Mouse (Mus musculus) G1E (cell line): ENCODE results near the gene Prdm8.

Experiments used
- CTCF ChIP-seq: IDR thresholded peaks from 2 replicates; pipeline ENCODE4 v1.5.1; 2012; ENCODE audit warnings: low read depth, low read length, inconsistent platforms, mixed read lengths
- GATA1 ChIP-seq: IDR thresholded peaks from 2 replicates; pipeline ENCODE4 v1.6.1; 2012; ENCODE audit warnings: borderline replicate concordance, low read length, inconsistent platforms, mixed read lengths

DNA sequence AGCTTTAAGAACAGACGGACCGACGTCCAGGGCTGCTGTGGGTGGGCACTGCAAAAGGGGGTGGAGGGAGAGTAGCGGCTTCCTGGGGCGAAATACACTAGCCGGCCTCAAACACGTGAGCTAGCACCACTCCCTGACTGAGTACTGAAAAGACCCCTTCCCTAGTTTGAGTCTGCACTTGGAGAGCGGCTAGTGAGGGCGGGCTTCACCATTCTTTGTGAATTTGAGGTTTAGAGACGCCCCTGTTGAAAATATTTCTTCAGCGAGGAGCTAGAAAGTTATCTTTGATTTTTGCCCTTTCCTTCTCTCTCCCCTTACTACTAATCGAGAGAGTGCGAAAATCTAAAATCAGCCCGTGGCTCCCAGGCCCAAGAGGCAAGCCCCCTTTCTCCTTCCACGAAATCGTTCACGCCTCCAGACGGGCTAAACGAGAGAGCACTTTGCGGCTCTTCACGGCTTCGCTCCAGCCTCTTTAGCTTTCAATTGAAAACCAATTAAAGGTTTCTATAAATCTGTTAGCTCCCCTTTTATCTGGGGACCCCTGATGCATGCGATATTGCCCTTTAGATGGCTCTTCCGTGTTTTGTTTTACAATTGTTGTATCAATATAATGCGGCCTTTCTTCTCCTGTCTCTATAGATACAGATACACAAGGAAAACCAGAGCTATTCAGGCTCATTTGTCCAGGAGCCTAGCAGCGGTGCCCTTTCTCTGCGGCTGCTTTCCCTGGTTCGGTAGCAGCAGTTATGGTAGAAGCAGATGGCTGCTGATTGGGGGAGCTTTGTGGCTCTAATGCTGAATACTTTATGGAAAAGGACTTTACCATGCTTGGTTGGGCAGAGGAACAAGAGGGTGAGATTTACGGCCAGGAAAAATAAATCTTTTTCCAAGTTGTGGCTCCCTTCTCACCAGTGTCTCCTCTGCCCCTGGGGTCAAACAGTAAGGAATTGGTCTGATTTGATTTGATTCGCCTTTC, 2.7 kb downstream of the Prdm8 start:
- no peak for TF ChIP-seq CTCF
- TF ChIP-seq GATA1: no peak
